In genomic region chr11:77737289-77737688, GRCm38 (mm10) we compare ENCODE assay signal across 8 mouse cellular contexts. TPM values are rescaled to one million over a fixed set of nuclear protein-coding genes. Genes with fewer than 3 reads are reported as not detected.
DNase-seq lines count a peak whose midpoint lies in the region; TF ChIP-seq lines count a peak whose summit lies in the region.
"Had no signal": no experiment of that assay in that cellular context is flagged by ENCODE, and none has a peak within 500 bp of the region (broad histone marks: within the 10 kb centered on the region; RNA-seq: fewer than 3 reads in every experiment).

No protein-coding gene starts in this region.

- dilution Hi-C loops in CH12.LX (cut with MboI; ENCODE audit: extremely low pct_ligation_motif_present, extremely low pct_unique_long_range_greater_than_20kb, low sequenced_read_pairs), result no loop called here

- H3K27ac ChIP-seq in CH12.LX (ENCODE audit: insufficient read depth, low read depth), result no peak overlapping the region
- H3K27ac ChIP-seq: midbrain, embryonic 12.5 days had no signal

- in situ Hi-C loops in CH12.LX (cut with MboI; ENCODE audit: low pct_ligation_motif_present, low pct_unique_long_range_greater_than_20kb, low sequenced_read_pairs), result no loop called here

- no peaks in the 10 kb centered on the region for H3K9me3 ChIP-seq in CH12.LX (replicated peaks; ENCODE audit: low read length)
- H3K9me3 ChIP-seq: midbrain, embryonic 12.5 days had no signal

- no peak overlapping the region for H3K4me2 ChIP-seq in CH12.LX (ENCODE audit: insufficient read depth, low read depth, poor library complexity, severe bottlenecking)
- H3K4me2 ChIP-seq: midbrain, embryonic 12.5 days had no signal

- no peaks in the 10 kb centered on the region for H3K36me3 ChIP-seq in CH12.LX (replicated peaks in 1 of 2; ENCODE audit: control insufficient read depth in 1 of 2, insufficient read depth in 1 of 2, low read length in 1 of 2)
- H3K36me3 ChIP-seq: midbrain, embryonic 12.5 days had no signal

- H3K27me3 ChIP-seq in CH12.LX (replicated peaks), result no peaks in the 10 kb centered on the region
- H3K27me3 ChIP-seq: midbrain, embryonic 12.5 days had no signal

- peak; percentile 47 for TF ChIP-seq RAD21 in CH12.LX (IDR thresholded peaks at IDR 0.05; ENCODE audit: low read depth, low read length)

- TF ChIP-seq EP300 in CH12.LX (IDR thresholded peaks at IDR 0.05; ENCODE audit: low read length), result no peak

- DNase-seq in CH12.LX (ENCODE audit: extremely low read depth), result peak; percentile 64
- DNase-seq in R1 (ENCODE audit: low read depth, low spot score), result peak; percentile 90
- peak; percentile 95 to 97 for DNase-seq in cerebellum, postnatal 10 days
- peak; percentile 48 for DNase-seq in gastrocnemius, postnatal 25 days
- DNase-seq in layer of hippocampus, adult 9-11 months, result peak; percentile 77
- peak; percentile 71 to 86 for DNase-seq in lung, postnatal 4 days
- peak; percentile 69 to 84 for DNase-seq in spleen, postnatal 10 days (ENCODE audit: low spot score in 2 of 2)

- H3K4me1 ChIP-seq in CH12.LX (ENCODE audit: control insufficient read depth in 1 of 2, insufficient read depth in 2 of 2), result peaks cover 4 to 10% of the 10 kb centered on the region in 2 experiments; a peak in 3 of 4 replicates
- H3K4me1 ChIP-seq: midbrain, embryonic 12.5 days had no signal

- no peak overlapping the region for H3K9ac ChIP-seq in CH12.LX (ENCODE audit: insufficient read depth, low read depth)
- H3K9ac ChIP-seq: midbrain, embryonic 12.5 days had no signal

- peak; percentile 92 to 95 for TF ChIP-seq CTCF in CH12.LX (conservative IDR thresholded peaks at IDR 0.05 in 1 of 2, IDR thresholded peaks at IDR 0.05 in 1 of 2; ENCODE audit: low read depth in 2 of 2, low read length in 2 of 2)

- H3K79me2 ChIP-seq in CH12.LX (replicated peaks; ENCODE audit: control insufficient read depth, extremely low read depth, insufficient read depth, poor library complexity, severe bottlenecking), result no peaks in the 10 kb centered on the region

- no peak overlapping the region for H3K4me3 ChIP-seq in CH12.LX (replicated peaks in 1 of 3; ENCODE audit: low read depth in 2 of 3, low read length in 2 of 3, poor library complexity in 1 of 3)
- H3K4me3 ChIP-seq: midbrain, embryonic 12.5 days had no signal

- TF ChIP-seq POLR2A in CH12.LX (IDR thresholded peaks at IDR 0.05; ENCODE audit: low read depth, low read length), result no peak

TF ChIP-seq in CH12.LX, 34 proteins besides CTCF, POLR2A, EP300 and RAD21:
- TF ChIP-seq ZC3H11A (IDR thresholded peaks at IDR 0.05; ENCODE audit: low read depth, low read length) (peak; percentile 37; the same call in 1 of the 2 replicates), ZKSCAN1 (IDR thresholded peaks at IDR 0.05; ENCODE audit: borderline replicate concordance, low read depth, low read length) (no peak), SMC3 (IDR thresholded peaks at IDR 0.05; ENCODE audit: low read depth, low read length) (peak; percentile 92), NRF1 (IDR thresholded peaks at IDR 0.05; ENCODE audit: low read depth, low read length) (0 out of 2 replicates have a peak, but pooled peaks have one; percentile 31)

RNA-seq across cellular contexts. Expression of gene Cryba1, which starts 12.2 kb away (rescaled TPM):
- total RNA-seq in CH12.LX (2012; rRNA removed), result not detected in 2 replicates
- not detected in 2 replicates for total RNA-seq in CH12.LX (2014; rRNA removed)
- not detected in 2 replicates for polyA plus RNA-seq in CH12.LX (2012; ENCODE audit: insufficient read length, low read depth)
- total RNA-seq in gastrocnemius, postnatal 25 days (2021), result not detected

RNA-seq across cellular contexts. Expression of gene Myo18a, which starts 25.8 kb away (rescaled TPM):
- 15.4 and 16.8 TPM in 2 replicates for total RNA-seq in CH12.LX (2012; rRNA removed)
- 5.2 and 6.3 TPM in 2 replicates for total RNA-seq in CH12.LX (2014; rRNA removed)
- 24.8 and 29.5 TPM in 2 replicates for polyA plus RNA-seq in CH12.LX (2012; ENCODE audit: insufficient read length, low read depth)
- 100 to 1,000 TPM; 329 to 377 TPM for total RNA-seq in gastrocnemius, postnatal 25 days (2021)

RNA-seq across cellular contexts. Expression of gene Gm10277, which starts 50.3 kb away (rescaled TPM):
- 0.08 TPM in 1 of 2 replicates, not detected in the other for total RNA-seq in CH12.LX (2012; rRNA removed)
- total RNA-seq in CH12.LX (2014; rRNA removed), result not detected in 2 replicates
- 0.10 and 0.11 TPM in 2 replicates for polyA plus RNA-seq in CH12.LX (2012; ENCODE audit: insufficient read length, low read depth)
- total RNA-seq in gastrocnemius, postnatal 25 days (2021), result not detected

RNA-seq across cellular contexts. Expression of gene Nufip2, which starts 51.3 kb away (rescaled TPM):
- 29.6 and 48.6 TPM in 2 replicates for total RNA-seq in CH12.LX (2012; rRNA removed)
- 53.6 and 55.6 TPM in 2 replicates for total RNA-seq in CH12.LX (2014; rRNA removed)
- 38.8 and 41.2 TPM in 2 replicates for polyA plus RNA-seq in CH12.LX (2012; ENCODE audit: insufficient read length, low read depth)
- total RNA-seq in gastrocnemius, postnatal 25 days (2021), result 10 to 100 TPM; 34.7 to 37.3 TPM

Comparison
In these comparisons a context has a peak if more than half of its experiments do, and no peak if none do; other contexts are left out.
1. RNA of gene Myo18a, which starts 25.8 kb away (total RNA-seq): 329 to 377 TPM in gastrocnemius, postnatal 25 days; 5.2 to 16.8 TPM in CH12.LX; every median in the first group is over 10 times any median in the second.
2. Peak in every context shown above with its lines, with median percentiles within 50 percentile points of each other: DNase-seq.